Mouse (Mus musculus) brain, embryonic 14.5 days (tissue): Measurements from ENCODE around the gene Btg2.

Experiments used
- CTCF ChIP-seq: fragments of 200-500 bp; IDR thresholded peaks from 2 replicates; pipeline ENCODE4 v1.5.1; 2012; ENCODE audit warnings: inconsistent platforms, mild to moderate bottlenecking, moderate library complexity, borderline replicate concordance; ENCODE audit not compliant: insufficient read depth, insufficient read length; ENCODE audit errors: extremely low read depth
- POLR2A ChIP-seq: fragments of 200-500 bp; IDR thresholded peaks from 2 replicates; pipeline ENCODE4 v1.6.1; 2012; ENCODE audit warnings: mild to moderate bottlenecking, inconsistent platforms, borderline replicate concordance; ENCODE audit not compliant: poor library complexity, insufficient read depth, insufficient read length, severe bottlenecking; ENCODE audit errors: extremely low read depth

DNA sequence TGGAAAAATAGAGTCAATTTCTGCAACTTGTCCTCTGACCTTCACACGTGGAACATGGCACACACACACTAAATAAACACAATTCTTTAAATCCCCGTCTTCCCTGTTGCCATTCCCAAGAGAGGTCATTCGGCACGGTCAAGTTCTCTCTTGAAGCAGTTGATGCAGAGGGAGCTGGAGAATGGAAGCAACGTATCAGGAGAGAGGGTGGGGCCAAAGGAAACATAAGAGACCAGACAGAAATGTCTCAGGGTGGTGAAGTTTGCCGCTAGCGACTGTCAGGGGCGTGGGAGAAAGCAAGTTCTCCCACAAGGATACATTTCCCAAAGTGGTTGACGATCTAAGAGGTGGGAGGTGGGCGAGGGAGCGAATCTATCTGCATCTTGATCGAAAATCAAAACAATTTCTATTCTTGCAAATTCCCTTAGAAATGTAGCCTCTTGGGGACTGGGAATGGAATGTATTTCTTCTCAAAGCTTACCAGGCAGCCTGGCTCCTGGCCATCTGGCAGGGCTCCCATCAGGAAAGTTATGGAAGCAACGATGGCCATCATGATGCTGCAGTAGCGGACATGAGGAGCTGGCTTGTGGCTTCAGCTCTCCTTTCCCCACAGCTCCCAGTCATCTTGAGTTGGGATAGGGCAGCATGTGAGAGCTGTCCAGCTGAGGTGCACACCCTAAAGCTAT, 50.6 kb downstream of the Btg2 start:
- TF ChIP-seq CTCF (no peak), POLR2A (no peak)
